In the genomic region with DNA sequence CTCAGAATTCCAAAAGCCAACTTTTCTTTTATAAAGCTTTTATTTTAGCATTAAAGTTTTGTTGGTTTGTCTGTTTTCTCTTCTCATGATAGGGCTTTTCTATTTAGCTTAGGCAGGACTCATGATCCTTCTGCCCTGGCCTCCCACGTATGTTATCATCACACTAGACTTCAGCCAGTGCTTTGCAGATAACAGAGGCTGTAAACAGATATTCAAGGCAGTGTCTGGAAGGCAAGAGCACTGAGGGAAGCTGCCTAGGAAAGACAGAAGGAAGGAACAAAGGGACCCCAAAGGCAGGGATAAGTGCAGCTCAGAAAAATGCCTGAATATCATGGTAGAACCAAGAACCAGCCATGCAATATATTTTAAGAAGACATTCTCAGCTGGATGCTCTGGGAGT, we compare ENCODE assay signal across 21 mouse cellular contexts. TPM values are rescaled to one million over a fixed set of nuclear protein-coding genes. Genes with fewer than 3 reads are reported as not detected.
A peak's percentile ranks its signal among the peaks of the same experiment; 100 is the strongest.
DNase-seq lines count a peak whose midpoint lies in the region; ATAC-seq lines count a peak whose summit lies in the region.
"Had no signal": no experiment of that assay in that cellular context is flagged by ENCODE, and none has a peak within 500 bp of the region (broad histone marks: within the 10 kb centered on the region; RNA-seq: fewer than 3 reads in every experiment).

No protein-coding gene starts in this region.

- H3K4me1 ChIP-seq in heart, embryonic 10.5 days, result peaks cover 13% of the 10 kb centered on the region
- peaks cover 10% of the 10 kb centered on the region for H3K4me1 ChIP-seq in heart, embryonic 11.5 days (ENCODE audit: control insufficient read depth, insufficient read depth, low read length)
- H3K4me1 ChIP-seq in liver, embryonic 11.5 days (replicated peaks; ENCODE audit: control insufficient read depth, insufficient read depth, low read length), result peaks cover 18% of the 10 kb centered on the region
- H3K4me1 ChIP-seq: embryonic facial prominence, embryonic 10.5 days had no signal

- H3K4me2 ChIP-seq in heart, embryonic 11.5 days, result no peak overlapping the region
- H3K4me2 ChIP-seq in liver, embryonic 11.5 days, result peak overlapping the region; percentile 49
- H3K4me2 ChIP-seq: limb, embryonic 15.5 days had no signal

- 12% methylated on average over 1 of the region's 1 CpGs for WGBS in heart, embryonic 10.5 days
- 6% methylated on average over 1 of the region's 1 CpGs for WGBS in heart, embryonic 11.5 days (ENCODE audit: insufficient replicate concordance)
- WGBS in liver, embryonic 11.5 days, result 27% methylated on average over 1 of the region's 1 CpGs

- ATAC-seq in heart, embryonic 11.5 days (replicated peaks; ENCODE audit: insufficient number of reproducible peaks, low FRiP score, low TSS enrichment), result no peak
- ATAC-seq in erythroblast, adult 5-6 weeks (replicated peaks; ENCODE audit: low FRiP score, poor library complexity, severe bottlenecking), result peak; percentile 79
- peak; percentile 90 for ATAC-seq in liver, embryonic 11.5 days (replicated peaks; ENCODE audit: low FRiP score)
- peak; percentile 58 for ATAC-seq in megakaryocyte progenitor cell, adult 5-6 weeks (replicated peaks; ENCODE audit: poor library complexity)
- no peak for ATAC-seq in activated CD4-positive, CD25-positive, alpha-beta regulatory T cell, adult 4 months
- ATAC-seq: CD4-positive, CD25-positive, alpha-beta regulatory T cell, adult 4 months; forebrain, embryonic 14.5 days; midbrain, embryonic 16.5 days had no signal

- H3K4me3 ChIP-seq in heart, embryonic 10.5 days, result no peak overlapping the region
- no peak overlapping the region for H3K4me3 ChIP-seq in heart, embryonic 11.5 days (ENCODE audit: low read depth, low read length)
- no peak overlapping the region for H3K4me3 ChIP-seq in liver, embryonic 11.5 days (ENCODE audit: low read depth, low read length)
- H3K4me3 ChIP-seq: embryonic facial prominence, embryonic 10.5 days; heart, adult 2 months; limb, embryonic 15.5 days had no signal

- no peaks in the 10 kb centered on the region for H3K27me3 ChIP-seq in heart, embryonic 10.5 days (ENCODE audit: insufficient read depth, poor library complexity, severe bottlenecking)
- no peaks in the 10 kb centered on the region for H3K27me3 ChIP-seq in heart, embryonic 11.5 days (ENCODE audit: control insufficient read depth, insufficient read depth, low read length)
- H3K27me3 ChIP-seq in liver, embryonic 11.5 days (replicated peaks; ENCODE audit: control insufficient read depth, insufficient read depth, low read length), result no peaks in the 10 kb centered on the region
- H3K27me3 ChIP-seq: limb, embryonic 15.5 days had no signal

- no peaks in the 10 kb centered on the region for H3K9me3 ChIP-seq in heart, embryonic 10.5 days
- H3K9me3 ChIP-seq in heart, embryonic 11.5 days (replicated peaks; ENCODE audit: control insufficient read depth, low read length), result no peaks in the 10 kb centered on the region
- no peaks in the 10 kb centered on the region for H3K9me3 ChIP-seq in liver, embryonic 11.5 days (ENCODE audit: control insufficient read depth, low read length)
- H3K9me3 ChIP-seq: embryonic facial prominence, embryonic 10.5 days; limb, embryonic 15.5 days had no signal

- H3K27ac ChIP-seq in heart, embryonic 10.5 days, result 0 out of 2 replicates have a peak overlapping the region, but pooled peaks have one; percentile 10
- no peak overlapping the region for H3K27ac ChIP-seq in heart, embryonic 11.5 days (ENCODE audit: low read depth, low read length)
- H3K27ac ChIP-seq in liver, embryonic 11.5 days (ENCODE audit: low read depth, low read length), result peak overlapping the region; percentile 45; the same call in 1 of the 2 replicates
- H3K27ac ChIP-seq: embryonic facial prominence, embryonic 10.5 days; heart, adult 2 months; limb, embryonic 15.5 days had no signal

- peaks cover 42% of the 10 kb centered on the region for H3K36me3 ChIP-seq in heart, embryonic 10.5 days
- H3K36me3 ChIP-seq in heart, embryonic 11.5 days (ENCODE audit: control insufficient read depth, insufficient read depth, low read length), result peaks cover 7% of the 10 kb centered on the region
- H3K36me3 ChIP-seq in liver, embryonic 11.5 days (ENCODE audit: control insufficient read depth, insufficient read depth, low read length), result peaks cover 16% of the 10 kb centered on the region

- no peak overlapping the region for H3K9ac ChIP-seq in heart, embryonic 11.5 days (ENCODE audit: low read depth, low read length)
- 0 out of 2 replicates have a peak overlapping the region, but pooled peaks have one; percentile 25 for H3K9ac ChIP-seq in liver, embryonic 11.5 days (ENCODE audit: low read depth, low read length)
- H3K9ac ChIP-seq: limb, embryonic 15.5 days had no signal

- no peak for DNase-seq in heart, embryonic 10.5 days (ENCODE audit: low spot score)
- no peak for DNase-seq in liver, embryonic 11.5 days (ENCODE audit: low spot score)
- DNase-seq in natural killer cell, adult 2 months (ENCODE audit: low spot score in 2 of 2), result no peak
- DNase-seq: adrenal gland, postnatal 36 days; cerebellum, adult 8-10 months; gastrocnemius, postnatal 14 days; heart, adult 2 months; kidney, adult 9 months; kidney, postnatal 25 days; lung, postnatal 10 days; right cerebral cortex, postnatal 14 days; thymus, postnatal 14 days had no signal

RNA-seq across cellular contexts. Expression of a gene that starts 26.1 kb away (rescaled TPM):
- polyA plus RNA-seq in heart, embryonic 10.5 days (2016; fragmentation: Nextera tagmentation; extraction: Ambion mirVana), result 12.7 and 13.5 TPM in 2 replicates
- polyA plus RNA-seq in heart, embryonic 11.5 days (2014; fragmentation: Nextera tagmentation; extraction: Ambion mirVana), result 7.4 and 8.0 TPM in 2 replicates
- 16.3 and 17.3 TPM in 2 replicates for total RNA-seq in erythroblast, adult 5-6 weeks (2015; ENCODE audit: low replicate concordance)
- total RNA-seq in erythroblast, adult 5-6 weeks (2017; ENCODE audit: low replicate concordance), result 13.4 and 21.0 TPM in 2 replicates
- 15.0 and 15.3 TPM in 2 replicates for polyA plus RNA-seq in liver, embryonic 11.5 days (2014; fragmentation: Nextera tagmentation; extraction: Ambion mirVana)
- total RNA-seq in megakaryocyte progenitor cell, adult 5-6 weeks (2015), result 36.1 and 38.4 TPM in 2 replicates
- total RNA-seq in megakaryocyte progenitor cell, adult 5-6 weeks (2017), result 47.7 and 50.8 TPM in 2 replicates
- polyA plus RNA-seq in activated CD4-positive, CD25-positive, alpha-beta regulatory T cell, adult 4 months (2017; shearing (Covaris generic)), result 10 to 100 TPM; 34.0 to 36.1 TPM

Comparison
In these comparisons a context has a peak if more than half of its experiments do, and no peak if none do; other contexts are left out.
1. ATAC-seq: peak in erythroblast, adult 5-6 weeks (single experiment), liver, embryonic 11.5 days (single experiment) and megakaryocyte progenitor cell, adult 5-6 weeks (single experiment); none in heart, embryonic 11.5 days (single experiment) and activated CD4-positive, CD25-positive, alpha-beta regulatory T cell, adult 4 months (single experiment).